Comparison of ENCODE assay signal across 8 mouse cellular contexts in the genomic region with DNA sequence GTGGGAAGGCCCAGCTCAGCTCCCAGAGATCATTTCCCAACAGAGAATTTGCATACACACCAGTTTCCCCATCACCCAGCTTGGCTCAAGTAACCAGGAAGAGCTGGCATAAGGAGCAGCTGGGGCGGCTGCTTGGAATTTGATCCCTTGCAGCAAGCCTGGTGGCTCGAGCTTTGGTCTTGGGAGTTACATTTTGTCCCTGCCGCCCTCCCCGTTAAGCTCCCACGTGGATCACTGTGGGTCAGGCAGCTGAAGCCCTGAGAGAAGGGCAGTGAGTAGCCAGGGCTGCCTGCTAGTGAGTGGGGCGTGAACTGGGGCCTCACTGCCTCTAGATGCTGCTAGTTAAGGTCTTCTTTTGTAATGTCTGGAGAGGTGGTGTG. TPM values are rescaled to one million over a fixed set of nuclear protein-coding genes. Genes with fewer than 3 reads are reported as not detected.
DNase-seq lines count a peak whose midpoint lies in the region; ATAC-seq and TF ChIP-seq lines count a peak whose summit lies in the region.

No protein-coding gene starts in this region.

- peaks cover 27% of the 10 kb centered on the region for H3K36me3 ChIP-seq in heart, postnatal 0 days (replicated peaks; ENCODE audit: control insufficient read depth, insufficient read depth, low read length)
- H3K36me3 ChIP-seq in liver, embryonic 15.5 days (replicated peaks), result peaks cover 6% of the 10 kb centered on the region; the same call in 1 of the 2 replicates

- H3K9me3 ChIP-seq in heart, postnatal 0 days (replicated peaks; ENCODE audit: control insufficient read depth, low read length), result no peaks in the 10 kb centered on the region
- no peaks in the 10 kb centered on the region for H3K9me3 ChIP-seq in liver, embryonic 15.5 days (replicated peaks)

- H3K27ac ChIP-seq in heart, postnatal 0 days (ENCODE audit: low read depth), result peak overlapping the region; percentile 12; the same call in 1 of the 2 replicates
- 0 out of 2 replicates have a peak overlapping the region, but pooled peaks have one; percentile 51 for H3K27ac ChIP-seq in liver, embryonic 15.5 days (replicated peaks)

- H3K4me2 ChIP-seq in heart, postnatal 0 days (ENCODE audit: low read depth, low read length), result no peak overlapping the region
- H3K4me2 ChIP-seq in liver, embryonic 15.5 days, result no peak overlapping the region

- H3K4me3 ChIP-seq in heart, postnatal 0 days (ENCODE audit: low read depth, low read length), result no peak overlapping the region
- no peak overlapping the region for H3K4me3 ChIP-seq in liver, embryonic 15.5 days (replicated peaks)

- no peak for TF ChIP-seq EP300 in heart, postnatal 0 days (IDR thresholded peaks at IDR 0.05; ENCODE audit: low read depth)

- no peak for ATAC-seq in heart, postnatal 0 days (ENCODE audit: insufficient read depth, low read depth)
- ATAC-seq in liver, embryonic 15.5 days (ENCODE audit: insufficient read depth), result no peak

- peak; percentile 22 to 38 for DNase-seq in cerebellum, postnatal 14 days
- DNase-seq in cerebellum, postnatal 25 days, result no peak
- DNase-seq in right cerebral cortex, adult 18-20 months, result peak; percentile 53
- DNase-seq in right cerebral cortex, postnatal 4 days, result no peak
- DNase-seq in heart, postnatal 0 days (ENCODE audit: low spot score), result no peak
- DNase-seq in left cerebral cortex, adult 11 months (ENCODE audit: low spot score), result no peak
- DNase-seq in B cell, adult 2 months, result no peak

- WGBS in heart, postnatal 0 days, result 47% methylated on average over 6 of the region's 6 CpGs
- whole genome bisulfite sequencing in liver, embryonic 15.5 days (ENCODE audit: insufficient replicate concordance), result 51% methylated on average over 6 of the region's 6 CpGs

- no peak for TF ChIP-seq CTCF in heart, postnatal 0 days (IDR thresholded peaks at IDR 0.05; ENCODE audit: low read depth)

- H3K27me3 ChIP-seq in heart, postnatal 0 days (ENCODE audit: control insufficient read depth, insufficient read depth, low read length), result no peaks in the 10 kb centered on the region
- H3K27me3 ChIP-seq in liver, embryonic 15.5 days, result no peaks in the 10 kb centered on the region

- H3K4me1 ChIP-seq in heart, postnatal 0 days (ENCODE audit: control insufficient read depth, insufficient read depth), result no peaks in the 10 kb centered on the region
- H3K4me1 ChIP-seq in liver, embryonic 15.5 days (replicated peaks), result peaks cover 45% of the 10 kb centered on the region

- no peak overlapping the region for H3K9ac ChIP-seq in heart, postnatal 0 days (replicated peaks; ENCODE audit: low read depth, low read length)
- H3K9ac ChIP-seq in liver, embryonic 15.5 days, result no peak overlapping the region

RNA-seq across cellular contexts. Expression of a gene that starts 11.9 kb away (rescaled TPM):
- total RNA-seq in heart, postnatal 0 days (2014; rRNA removed; ENCODE audit: low replicate concordance), result 0.57 and 1.0 TPM in 2 replicates
- polyA plus RNA-seq in heart, postnatal 0 days (2015; fragmentation: Nextera tagmentation; extraction: Ambion mirVana), result 0.59 and 0.65 TPM in 2 replicates
- polyA plus RNA-seq in liver, embryonic 15.5 days (2015; fragmentation: Nextera tagmentation; extraction: Ambion mirVana), result 0.51 and 0.61 TPM in 2 replicates

RNA-seq across cellular contexts. Expression of a gene that starts 30.8 kb away (rescaled TPM):
- total RNA-seq in heart, postnatal 0 days (2014; rRNA removed; ENCODE audit: low replicate concordance), result 11.0 and 28.9 TPM in 2 replicates
- 28.9 and 33.2 TPM in 2 replicates for polyA plus RNA-seq in heart, postnatal 0 days (2015; fragmentation: Nextera tagmentation; extraction: Ambion mirVana)
- polyA plus RNA-seq in liver, embryonic 15.5 days (2015; fragmentation: Nextera tagmentation; extraction: Ambion mirVana), result 16.3 and 18.3 TPM in 2 replicates

RNA-seq across cellular contexts. Expression of a gene that starts 49.2 kb away (rescaled TPM):
- 15.9 and 29.2 TPM in 2 replicates for total RNA-seq in heart, postnatal 0 days (2014; rRNA removed; ENCODE audit: low replicate concordance)
- polyA plus RNA-seq in heart, postnatal 0 days (2015; fragmentation: Nextera tagmentation; extraction: Ambion mirVana), result 9.9 and 10.5 TPM in 2 replicates
- polyA plus RNA-seq in liver, embryonic 15.5 days (2015; fragmentation: Nextera tagmentation; extraction: Ambion mirVana), result 14.2 and 15.1 TPM in 2 replicates

RNA-seq across cellular contexts. Expression of a gene that starts 50.2 kb away (rescaled TPM):
- not detected in 2 replicates for total RNA-seq in heart, postnatal 0 days (2014; rRNA removed; ENCODE audit: low replicate concordance)
- 0.27 TPM in 1 of 2 replicates, not detected in the other for polyA plus RNA-seq in heart, postnatal 0 days (2015; fragmentation: Nextera tagmentation; extraction: Ambion mirVana)
- polyA plus RNA-seq in liver, embryonic 15.5 days (2015; fragmentation: Nextera tagmentation; extraction: Ambion mirVana), result not detected in 2 replicates

Comparison
In these comparisons a context has a peak if more than half of its experiments do, and no peak if none do; other contexts are left out.
1. DNase-seq: peak in cerebellum, postnatal 14 days (2 of 2) and right cerebral cortex, adult 18-20 months (single experiment); none in cerebellum, postnatal 25 days (0 of 2), right cerebral cortex, postnatal 4 days (single experiment), heart, postnatal 0 days (single experiment), left cerebral cortex, adult 11 months (single experiment) and B cell, adult 2 months (0 of 2).